Mouse (Mus musculus) lung, postnatal 0 days (tissue): ENCODE measurements around the gene B3galt1.

Source experiments
- CTCF ChIP-seq: IDR thresholded peaks from 2 replicates; pipeline ENCODE4 v1.5.1; 2016; ENCODE audit warnings: antibody characterized with exemption, mild to moderate bottlenecking
- EP300 ChIP-seq: IDR thresholded peaks from 2 replicates; pipeline ENCODE4 v1.6.1; 2016; ENCODE audit warnings: antibody characterized with exemption, mild to moderate bottlenecking, control low read depth

GRCm38 (mm10) chr2:67567141-67567680 is 1.5 kb downstream of the B3galt1 start:
- TF ChIP-seq CTCF (no peak), EP300 (no peak)
